Mouse (Mus musculus) hindbrain, embryonic 13.5 days (tissue): Measurements from ENCODE around the gene 4932415D10Rik. TPM values are rescaled to one million over a fixed set of nuclear protein-coding genes. Genes with fewer than 3 reads are reported as not detected.

Source experiments
- ATAC-seq: fragments of 200-750 bp; cut with Nextera tagmentation; 2 replicates; pipeline ENCODE4 v1.8.0; 2017; ENCODE audit warnings: moderate TSS enrichment; ENCODE audit not compliant: low FRiP score
- H3K27ac ChIP-seq: fragments of 300-500 bp; sonication (generic); 2 replicates; pipeline ENCODE4 v1.5.1; 2015; ENCODE audit warnings: inconsistent platforms, mild to moderate bottlenecking, moderate library complexity
- H3K27me3 ChIP-seq: fragments of 300-500 bp; sonication (generic); 2 replicates; pipeline ENCODE4 v1.6.1; 2015; ENCODE audit warnings: mild to moderate bottlenecking, inconsistent platforms
- H3K36me3 ChIP-seq: fragments of 300-500 bp; sonication (generic); 2 replicates; pipeline ENCODE4 v1.6.1; 2015; ENCODE audit warnings: mild to moderate bottlenecking, inconsistent platforms
- H3K4me1 ChIP-seq: fragments of 300-500 bp; sonication (generic); replicated peaks from 2 replicates; pipeline ENCODE4 v1.6.1; 2015; ENCODE audit warnings: inconsistent platforms
- H3K4me2 ChIP-seq: fragments of 300-500 bp; sonication (generic); 2 replicates; pipeline ENCODE4 v1.6.1; 2015; ENCODE audit warnings: inconsistent platforms, mild to moderate bottlenecking, moderate library complexity
- H3K4me3 ChIP-seq: fragments of 300-500 bp; sonication (generic); 2 replicates; pipeline ENCODE4 v1.5.1; 2015; ENCODE audit warnings: mild to moderate bottlenecking, inconsistent platforms
- H3K9ac ChIP-seq: fragments of 300-500 bp; sonication (generic); 2 replicates; pipeline ENCODE4 v1.6.1; 2015; ENCODE audit warnings: mild to moderate bottlenecking, inconsistent platforms
- H3K9me3 ChIP-seq: fragments of 300-500 bp; sonication (generic); 2 replicates; pipeline ENCODE4 v1.6.1; 2016; ENCODE audit warnings: inconsistent platforms
- WGBS: fragments of 180-500 bp; shearing (Covaris S2); methylation state at CpG from one replicate; pipeline ENCODE4 v1.1.7; 2015; 5-methylcytosine and 5-hydroxymethylcytosine counted together
- polyA plus RNA-seq: library from polyadenylated mRNA; unstranded; fragments of >200 nt; fragmentation: Nextera tagmentation; extraction: Ambion mirVana; gene quantifications from 2 replicates; pipeline ENCODE4 v1.2.1, GENCODE M21; 2015

4932415D10Rik gene
- polyA plus RNA-seq, result not detected in 2 replicates

DNA sequence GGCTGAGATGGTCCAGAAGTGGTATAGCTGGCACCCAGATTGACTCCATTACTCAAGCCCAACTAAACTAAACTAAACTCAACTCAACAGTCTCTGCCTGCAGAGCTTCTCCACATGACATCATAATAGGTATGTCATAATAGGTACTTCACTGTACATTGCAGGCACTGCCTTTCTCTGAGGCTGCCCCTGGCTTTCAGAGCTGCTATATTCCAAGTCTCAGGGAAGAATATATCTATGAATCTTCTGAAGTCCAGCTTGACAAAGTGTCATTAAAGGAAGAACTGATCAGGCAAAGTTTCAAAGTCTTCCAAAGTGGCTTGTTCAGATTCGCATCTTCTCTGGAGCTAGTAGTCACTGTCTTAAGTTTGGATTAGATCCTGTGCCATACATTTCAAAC, at the start of gene 4932415D10Rik:
TSS of gene 4932415D10Rik (minus strand) at position 101 of the 400 bp plus-strand sequence.
- 91% methylated on average over 1 of the region's 1 CpGs for WGBS
- no peaks in the 10 kb centered on the region for H3K36me3 ChIP-seq
- H3K9me3 ChIP-seq, result 0 out of 2 replicates have a peak, but pooled peaks cover 5% of the 10 kb centered on the region
- ATAC-seq, result no peak
- no peak within 1 kb of the TSS for H3K27ac ChIP-seq
- H3K9ac ChIP-seq, result no peak within 1 kb of the TSS
- H3K4me3 ChIP-seq, result no peak within 1 kb of the TSS
- no peaks in the 10 kb centered on the region for H3K4me1 ChIP-seq
- H3K27me3 ChIP-seq, result no peaks in the 10 kb centered on the region
- H3K4me2 ChIP-seq, result no peak within 1 kb of the TSS

DNA sequence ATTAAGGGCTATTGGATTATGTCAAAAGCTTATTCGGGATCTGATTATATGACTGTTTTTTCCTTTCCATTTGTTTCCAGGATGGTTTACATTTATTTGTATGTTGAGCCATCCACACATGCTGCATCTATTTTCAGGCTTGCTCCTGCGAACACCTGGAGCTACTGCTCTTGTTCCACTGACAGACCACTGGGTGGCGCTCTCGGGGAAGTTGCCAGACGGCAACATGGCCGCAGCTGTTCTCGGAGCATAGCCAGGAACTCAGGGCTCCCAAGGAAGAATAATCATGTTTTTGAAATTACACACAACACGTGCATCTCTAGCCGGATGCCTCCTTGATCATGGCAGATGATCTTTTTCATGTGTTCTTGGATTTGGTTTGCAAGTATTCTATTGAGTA, 45.5 kb upstream of the 4932415D10Rik start:
- no peak overlapping the region for H3K27ac ChIP-seq
- no peaks in the 10 kb centered on the region for H3K4me1 ChIP-seq
- H3K27me3 ChIP-seq, result no peaks in the 10 kb centered on the region
- ATAC-seq, result no peak
- H3K36me3 ChIP-seq, result peaks cover 62% of the 10 kb centered on the region
- no peak overlapping the region for H3K4me3 ChIP-seq
- no peak overlapping the region for H3K4me2 ChIP-seq
- 86% methylated on average over 9 of the region's 9 CpGs for WGBS
- peaks cover 61% of the 10 kb centered on the region for H3K9me3 ChIP-seq
- H3K9ac ChIP-seq, result no peak overlapping the region

DNA sequence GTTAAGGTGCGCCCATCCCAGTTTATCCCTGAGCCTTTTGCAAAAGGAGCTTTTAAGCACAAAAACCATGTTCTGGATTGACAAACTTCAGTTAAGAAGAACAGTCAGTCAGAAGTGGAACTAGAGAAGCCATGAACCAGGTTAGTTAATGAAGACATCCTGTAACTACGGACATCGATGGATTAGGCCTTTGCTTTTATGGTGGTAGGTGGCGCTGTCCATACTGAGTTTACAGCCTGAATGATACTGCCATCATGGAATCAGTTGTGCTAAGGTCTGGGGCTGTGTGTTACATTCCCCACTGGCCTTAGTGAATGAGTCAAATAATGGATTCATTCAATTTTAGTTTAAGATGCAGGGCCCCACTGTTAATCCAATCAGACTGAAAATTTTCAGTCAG, 39.0 kb upstream of the 4932415D10Rik start:
- Histone ChIP-seq H3K4me2 (peak overlapping the region; percentile 57; the same call in 1 of the 2 replicates), H3K4me1 (peaks cover 3% of the 10 kb centered on the region; the same call in 1 of the 2 replicates), H3K9ac (no peak overlapping the region), H3K27ac (peak overlapping the region; percentile 99; the same call in 1 of the 2 replicates), H3K27me3 (no peaks in the 10 kb centered on the region), H3K4me3 (peak overlapping the region; percentile 59), H3K36me3 (peaks cover 41% of the 10 kb centered on the region), H3K9me3 (peaks cover 35% of the 10 kb centered on the region)
- WGBS, result 97% methylated on average over 4 of the region's 4 CpGs
- ATAC-seq, result no peak

DNA sequence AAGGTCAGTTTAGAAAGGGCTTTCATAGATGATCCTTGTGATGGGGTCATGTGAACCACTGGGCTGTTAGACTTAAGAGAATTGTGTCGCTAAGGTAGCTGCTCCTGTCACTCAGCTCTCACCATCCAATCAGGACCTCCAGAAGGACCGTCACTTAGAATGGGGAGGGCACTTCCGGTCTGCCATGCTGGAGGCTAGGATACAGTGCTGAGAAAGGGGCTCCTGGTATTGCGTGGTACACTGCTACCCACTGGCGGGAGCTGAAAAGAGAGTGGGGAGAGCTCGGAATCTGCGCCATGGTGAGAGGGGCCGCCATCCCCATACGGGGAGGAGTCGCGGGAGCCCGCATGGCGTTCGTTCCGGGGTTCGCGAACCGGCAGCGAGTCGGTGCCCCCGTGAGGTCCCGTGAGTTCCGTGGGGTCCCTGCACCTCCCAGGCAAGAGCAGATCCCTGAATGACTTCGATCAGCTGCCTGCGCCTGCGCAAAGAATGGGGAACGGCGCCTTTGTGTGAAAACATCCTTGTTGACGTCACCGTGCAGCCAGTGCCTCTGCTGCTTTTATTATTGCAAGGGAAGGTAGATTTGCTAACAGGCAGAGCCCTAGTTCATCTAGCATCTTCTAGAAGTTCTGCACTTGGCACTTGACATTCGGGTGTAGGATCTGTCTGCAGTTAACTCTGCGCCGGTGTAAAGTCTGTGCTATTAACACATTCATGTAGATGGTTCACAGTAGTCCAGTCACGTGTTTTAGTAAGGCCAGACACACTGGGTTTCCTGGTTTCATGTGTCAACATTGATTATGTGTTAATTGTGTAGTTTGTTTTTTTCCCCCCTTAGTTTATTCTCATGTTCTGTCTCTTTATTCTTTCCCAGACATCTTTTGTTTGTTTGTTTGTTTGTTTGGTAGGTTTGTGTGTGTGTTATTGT, 38.0 kb upstream of the 4932415D10Rik start, which contains the start of gene Gm4924:
TSS of gene Gm4924 (plus strand) at position 173 of the 928 bp plus-strand sequence.
- H3K4me1 ChIP-seq, result peaks cover 3% of the 10 kb centered on the region; the same call in 1 of the 2 replicates
- peaks cover 30% of the 10 kb centered on the region for H3K9me3 ChIP-seq
- H3K27ac ChIP-seq, result peak within 1 kb of the TSS; percentile 99
- H3K4me3 ChIP-seq, result peak within 1 kb of the TSS; percentile 59
- H3K36me3 ChIP-seq, result peaks cover 33% of the 10 kb centered on the region
- peak within 1 kb of the TSS; percentile 57 for H3K4me2 ChIP-seq
- H3K27me3 ChIP-seq, result peaks cover 5% of the 10 kb centered on the region; the same call in 1 of the 2 replicates
- peak within 1 kb of the TSS; percentile 79 for H3K9ac ChIP-seq
- 5% methylated on average over 34 of the region's 34 CpGs for WGBS
- peak; percentile 100 for ATAC-seq

DNA sequence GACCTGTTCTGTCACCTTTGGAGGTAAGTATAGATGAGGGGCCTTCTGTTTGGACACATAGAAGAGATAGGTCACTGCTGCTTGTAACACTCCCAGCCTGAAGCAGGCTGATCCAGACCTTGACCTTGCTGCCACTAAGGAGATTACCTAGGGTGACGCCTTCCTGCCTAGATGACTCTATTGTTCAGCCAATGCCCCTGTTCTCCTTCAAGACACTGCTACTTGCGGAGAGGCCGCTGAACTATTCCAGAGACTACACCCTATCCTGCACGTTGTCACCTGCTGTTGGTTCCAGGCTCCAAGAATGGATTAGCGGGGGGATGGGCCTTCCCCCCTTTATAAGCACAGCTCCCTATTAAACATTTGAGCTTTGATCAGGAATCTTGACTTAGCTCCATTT, 13.4 kb upstream of the 4932415D10Rik start:
- Histone ChIP-seq H3K4me3 (no peak overlapping the region), H3K9me3 (0 out of 2 replicates have a peak, but pooled peaks cover 10% of the 10 kb centered on the region), H3K27me3 (no peaks in the 10 kb centered on the region), H3K4me2 (no peak overlapping the region), H3K27ac (no peak overlapping the region), H3K4me1 (no peaks in the 10 kb centered on the region), H3K9ac (no peak overlapping the region), H3K36me3 (no peaks in the 10 kb centered on the region)
- WGBS, result 85% methylated on average over 5 of the region's 5 CpGs
- no peak for ATAC-seq

DNA sequence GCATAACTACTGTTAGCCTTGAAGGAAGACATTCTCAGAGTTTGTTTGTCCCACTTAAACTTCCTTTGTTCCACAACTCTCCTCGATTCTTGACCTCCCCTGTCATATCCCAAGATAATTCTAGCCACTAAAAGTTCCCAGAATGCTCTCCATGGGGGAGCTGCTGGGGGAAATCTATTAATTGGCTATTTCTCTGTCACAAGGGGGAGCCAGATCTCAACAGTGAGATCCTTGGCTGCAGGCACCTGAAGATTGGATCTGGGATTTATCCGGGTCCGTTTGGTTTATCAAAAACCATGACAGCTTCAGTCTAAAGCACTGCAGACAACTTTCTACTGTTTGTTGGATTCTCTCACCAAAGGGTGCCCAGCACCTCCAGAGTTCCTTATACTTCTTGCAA, 3.8 kb upstream of the 4932415D10Rik start:
- no peak overlapping the region for H3K27ac ChIP-seq
- ATAC-seq, result no peak
- H3K4me3 ChIP-seq, result no peak overlapping the region
- no peak overlapping the region for H3K9ac ChIP-seq
- H3K27me3 ChIP-seq, result no peaks in the 10 kb centered on the region
- H3K4me2 ChIP-seq, result no peak overlapping the region
- H3K9me3 ChIP-seq, result 0 out of 2 replicates have a peak, but pooled peaks cover 9% of the 10 kb centered on the region
- 72% methylated on average over 3 of the region's 3 CpGs for WGBS
- H3K4me1 ChIP-seq, result no peaks in the 10 kb centered on the region
- no peaks in the 10 kb centered on the region for H3K36me3 ChIP-seq

DNA sequence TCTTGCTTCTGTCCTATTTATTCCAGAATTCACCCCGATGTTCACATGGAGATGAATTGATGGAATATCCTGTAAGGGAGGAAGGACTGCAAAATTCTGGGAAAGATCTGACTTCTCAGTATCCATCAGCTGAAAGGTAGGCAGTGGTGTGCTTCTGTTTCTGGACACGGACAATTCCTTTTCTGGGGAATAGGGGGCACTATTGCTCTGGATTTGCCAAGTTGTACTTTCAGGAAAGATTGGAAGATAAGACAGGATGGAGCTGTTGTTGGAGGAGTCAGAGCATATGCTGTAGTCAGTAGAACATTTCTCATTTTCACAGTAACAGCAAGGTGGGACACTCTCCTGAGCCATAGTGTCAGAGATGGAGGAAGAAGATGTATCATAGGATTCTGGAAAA, 19.9 kb downstream of the 4932415D10Rik start:
- Histone ChIP-seq H3K4me3 (no peak overlapping the region), H3K27ac (no peak overlapping the region), H3K27me3 (no peaks in the 10 kb centered on the region), H3K9me3 (peaks cover 9% of the 10 kb centered on the region; the same call in 1 of the 2 replicates), H3K4me1 (no peaks in the 10 kb centered on the region), H3K4me2 (no peak overlapping the region), H3K9ac (no peak overlapping the region), H3K36me3 (no peaks in the 10 kb centered on the region)
- WGBS, result 55% methylated on average over 2 of the region's 2 CpGs
- no peak for ATAC-seq

DNA sequence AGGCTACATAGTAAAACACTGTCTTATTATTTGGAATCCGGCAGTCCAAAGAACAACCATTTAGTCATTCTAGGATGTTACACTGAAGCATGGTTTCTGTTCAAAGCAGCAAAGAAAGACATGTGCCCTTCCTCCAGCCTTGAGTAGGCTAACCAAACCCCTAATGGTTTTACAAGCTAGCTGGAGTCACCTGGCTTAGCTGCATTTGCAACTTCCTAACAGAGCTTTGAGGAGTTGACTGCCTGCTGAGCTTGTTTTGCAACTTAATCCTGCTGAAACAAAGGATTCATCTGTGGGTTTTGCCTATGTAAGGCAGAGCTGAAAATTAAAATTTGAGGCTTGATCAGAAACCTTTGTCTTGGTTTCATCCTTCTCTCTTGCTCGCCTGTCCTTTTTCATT, 59.1 kb downstream of the 4932415D10Rik start:
- Histone ChIP-seq H3K4me3 (no peak overlapping the region), H3K9ac (no peak overlapping the region), H3K27me3 (no peaks in the 10 kb centered on the region), H3K27ac (no peak overlapping the region), H3K36me3 (no peaks in the 10 kb centered on the region), H3K4me2 (no peak overlapping the region), H3K9me3 (no peaks in the 10 kb centered on the region), H3K4me1 (no peaks in the 10 kb centered on the region)
- no peak for ATAC-seq
- 88% methylated on average over 2 of the region's 2 CpGs for WGBS

DNA sequence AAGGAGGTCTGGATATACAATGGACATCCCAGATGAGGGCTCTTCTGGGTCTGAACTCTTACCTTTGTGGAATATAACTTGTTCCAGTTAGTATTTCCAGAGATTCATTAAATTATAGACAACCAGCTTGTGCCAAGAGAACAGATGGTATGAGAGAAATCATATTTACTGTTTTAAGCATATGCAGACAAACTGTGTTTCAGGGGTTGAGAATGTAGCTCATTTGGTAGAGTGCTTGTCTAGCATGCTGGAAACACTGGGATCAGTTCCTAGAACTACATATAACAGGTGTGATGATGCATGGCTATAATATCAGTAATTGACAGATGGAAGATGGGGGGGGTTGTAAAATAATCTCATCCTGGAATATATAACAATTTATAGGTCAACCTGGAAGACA, 71.4 kb downstream of the 4932415D10Rik start:
- H3K27ac ChIP-seq, result no peak overlapping the region
- no peak overlapping the region for H3K4me3 ChIP-seq
- no peak overlapping the region for H3K9ac ChIP-seq
- H3K27me3 ChIP-seq, result 0 out of 2 replicates have a peak, but pooled peaks cover 4% of the 10 kb centered on the region
- H3K9me3 ChIP-seq, result no peaks in the 10 kb centered on the region
- H3K4me1 ChIP-seq, result peaks cover 5% of the 10 kb centered on the region
- no peaks in the 10 kb centered on the region for H3K36me3 ChIP-seq
- ATAC-seq, result no peak
- no peak overlapping the region for H3K4me2 ChIP-seq

DNA sequence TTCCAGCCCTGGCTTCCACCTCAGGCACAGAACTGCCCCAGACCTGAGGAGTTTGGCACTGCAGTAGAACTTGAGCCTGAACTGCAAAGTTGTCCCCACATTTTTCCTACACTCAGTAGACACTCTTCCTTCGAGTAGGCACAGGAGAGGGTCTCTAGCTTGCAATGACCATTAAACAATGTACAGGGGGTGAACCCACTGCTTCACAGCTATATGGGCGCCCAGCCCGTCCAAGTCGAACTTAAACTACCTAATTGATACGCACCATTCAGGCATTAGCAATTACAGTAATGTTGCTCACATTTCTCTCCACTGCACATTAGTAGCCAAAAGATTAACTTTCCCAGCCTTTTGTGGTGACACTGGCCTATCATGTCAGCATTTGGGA, 75.0 kb downstream of the 4932415D10Rik start:
- 74% methylated on average over 5 of the region's 5 CpGs for WGBS
- Histone ChIP-seq H3K4me2 (peak overlapping the region; percentile 63), H3K4me1 (peaks cover 13% of the 10 kb centered on the region), H3K4me3 (peak overlapping the region; percentile 72), H3K36me3 (peaks cover 19% of the 10 kb centered on the region), H3K27ac (peak overlapping the region; percentile 89; the same call in 1 of the 2 replicates), H3K9ac (peak overlapping the region; percentile 85), H3K27me3 (0 out of 2 replicates have a peak, but pooled peaks cover 4% of the 10 kb centered on the region), H3K9me3 (peaks cover 22% of the 10 kb centered on the region)
- no peak; the same call in 1 of the 2 replicates for ATAC-seq

DNA sequence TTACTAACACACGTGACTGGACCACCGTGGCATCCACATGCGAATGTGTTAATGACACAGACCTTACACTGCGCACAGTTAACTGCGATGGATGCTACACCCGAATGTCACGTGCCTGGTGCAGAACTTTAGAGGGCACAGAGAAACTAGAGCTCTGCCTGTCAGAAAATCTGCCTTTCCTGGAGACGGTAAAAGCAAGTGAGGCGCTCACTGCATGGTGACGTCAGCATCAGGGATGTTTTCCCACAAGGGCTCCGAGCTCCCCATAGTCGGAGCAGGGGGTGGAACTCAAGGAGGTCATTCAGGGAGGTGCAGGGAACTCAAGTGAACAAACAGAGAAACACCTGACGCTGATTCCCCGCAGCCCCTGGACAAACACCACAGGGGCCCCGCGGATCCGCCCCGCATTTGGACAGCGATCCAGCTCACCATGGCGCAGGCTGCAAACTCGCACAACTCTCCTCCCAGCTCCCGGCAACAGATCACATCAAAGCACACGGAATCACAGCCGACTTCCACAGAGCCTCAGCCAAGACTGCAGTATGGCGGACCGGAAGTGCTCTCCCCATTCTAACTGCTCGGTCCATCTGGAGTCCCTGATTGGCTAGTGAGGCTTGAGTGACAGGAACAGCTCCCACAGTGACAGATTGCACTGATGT, 75.5 kb downstream of the 4932415D10Rik start, which contains the start of gene Zfp938:
TSS of gene Zfp938 (minus strand) at position 539 of the 659 bp plus-strand sequence.
- Histone ChIP-seq H3K27me3 (0 out of 2 replicates have a peak, but pooled peaks cover 4% of the 10 kb centered on the region), H3K36me3 (peaks cover 24% of the 10 kb centered on the region)
- 3% methylated on average over 27 of the region's 27 CpGs for WGBS

More for the DNA sequence above, 75.5 kb downstream of the 4932415D10Rik start, which contains the start of gene Zfp938:
- peak within 1 kb of the TSS; percentile 63 for H3K4me2 ChIP-seq
- H3K4me3 ChIP-seq, result peak within 1 kb of the TSS; percentile 72
- peak; percentile 100 for ATAC-seq
- H3K9me3 ChIP-seq, result peaks cover 23% of the 10 kb centered on the region
- peak within 1 kb of the TSS; percentile 89 for H3K27ac ChIP-seq
- peak within 1 kb of the TSS; percentile 85 for H3K9ac ChIP-seq
- peaks cover 13% of the 10 kb centered on the region for H3K4me1 ChIP-seq
